26 mouse cellular contexts compared by ENCODE assay signal in genomic region chr10:69424051-69424450, GRCm38 (mm10). TPM values are rescaled to one million over a fixed set of nuclear protein-coding genes. Genes with fewer than 3 reads are reported as not detected.
"Had no signal": no experiment of that assay in that cellular context is flagged by ENCODE, and none has a peak within 500 bp of the region (broad histone marks: within the 10 kb centered on the region; RNA-seq: fewer than 3 reads in every experiment).

No protein-coding gene starts in this region.

- H3K4me1 ChIP-seq: heart, embryonic 13.5 days; heart, embryonic 15.5 days; hindbrain, embryonic 13.5 days; hindbrain, embryonic 15.5 days; kidney, embryonic 15.5 days; limb, embryonic 13.5 days; limb, embryonic 15.5 days; liver, embryonic 12.5 days had no signal

- H3K4me2 ChIP-seq: heart, embryonic 11.5 days; heart, embryonic 13.5 days; heart, embryonic 15.5 days; hindbrain, embryonic 13.5 days; hindbrain, embryonic 15.5 days; kidney, embryonic 15.5 days; limb, embryonic 13.5 days; limb, embryonic 15.5 days; liver, embryonic 12.5 days had no signal

- H3K27ac ChIP-seq: gastrocnemius, adult 2 months; heart, embryonic 13.5 days; heart, embryonic 15.5 days; hindbrain, embryonic 13.5 days; hindbrain, embryonic 15.5 days; hindbrain, postnatal 0 days; kidney, embryonic 15.5 days; kidney, postnatal 0 days; limb, embryonic 13.5 days; limb, embryonic 15.5 days; liver, embryonic 12.5 days; liver, embryonic 14.5 days had no signal

- H3K9me3 ChIP-seq: heart, embryonic 15.5 days; hindbrain, embryonic 13.5 days; hindbrain, embryonic 15.5 days; kidney, embryonic 15.5 days; limb, embryonic 13.5 days; limb, embryonic 15.5 days; liver, embryonic 12.5 days had no signal

- DNase-seq: gastrocnemius, adult 2 months; gastrocnemius, postnatal 10 days; gastrocnemius, postnatal 25 days; heart, postnatal 14 days; heart, postnatal 36 days; kidney, adult 11 months; kidney, adult 2 months; kidney, adult 9 months; kidney, postnatal 14 days; kidney, postnatal 36 days; layer of hippocampus, adult 9-11 months; layer of hippocampus, postnatal 36 days; left cerebral cortex, postnatal 4 days had no signal

- H3K36me3 ChIP-seq: heart, embryonic 13.5 days; heart, embryonic 15.5 days; hindbrain, embryonic 13.5 days; hindbrain, embryonic 15.5 days; kidney, embryonic 15.5 days; limb, embryonic 13.5 days; limb, embryonic 15.5 days; liver, embryonic 12.5 days had no signal

- H3K9ac ChIP-seq: heart, embryonic 13.5 days; heart, embryonic 15.5 days; hindbrain, embryonic 13.5 days; hindbrain, embryonic 15.5 days; kidney, embryonic 15.5 days; limb, embryonic 13.5 days; limb, embryonic 15.5 days; liver, embryonic 12.5 days; liver, embryonic 14.5 days had no signal

- H3K27me3 ChIP-seq: heart, embryonic 13.5 days; heart, embryonic 15.5 days; hindbrain, embryonic 13.5 days; hindbrain, embryonic 15.5 days; kidney, embryonic 15.5 days; limb, embryonic 13.5 days; limb, embryonic 15.5 days; liver, embryonic 12.5 days had no signal

- H3K4me3 ChIP-seq: gastrocnemius, adult 2 months; heart, embryonic 13.5 days; heart, embryonic 15.5 days; hindbrain, embryonic 13.5 days; hindbrain, embryonic 15.5 days; kidney, embryonic 15.5 days; limb, embryonic 13.5 days; limb, embryonic 15.5 days; liver, embryonic 12.5 days had no signal

RNA-seq across cellular contexts. Expression of gene Ank3, which starts 25.5 kb away (rescaled TPM):
- total RNA-seq: hematopoietic stem cell, adult 5-6 weeks had no signal
